ENCODE assay signal across 11 mouse cellular contexts in genomic region chr11:59385123-59385522, GRCm38 (mm10). TPM values are rescaled to one million over a fixed set of nuclear protein-coding genes. Genes with fewer than 3 reads are reported as not detected.
A peak's percentile ranks its signal among the peaks of the same experiment; 100 is the strongest.
DNase-seq lines count a peak whose midpoint lies in the region; ATAC-seq lines count a peak whose summit lies in the region.
"Had no signal": no experiment of that assay in that cellular context is flagged by ENCODE, and none has a peak within 500 bp of the region (broad histone marks: within the 10 kb centered on the region; RNA-seq: fewer than 3 reads in every experiment).

No protein-coding gene starts in this region.

- H3K4me3 ChIP-seq in kidney, embryonic 16.5 days (ENCODE audit: low read length), result no peak overlapping the region
- H3K4me3 ChIP-seq: megakaryocyte, embryonic 14.5 days had no signal

- no peak overlapping the region for H3K4me2 ChIP-seq in kidney, embryonic 16.5 days (replicated peaks; ENCODE audit: low read depth, low read length)

- 0 out of 2 replicates have a peak overlapping the region, but pooled peaks have one; percentile 1 for H3K27ac ChIP-seq in kidney, embryonic 16.5 days (ENCODE audit: low read length)

- H3K4me1 ChIP-seq in kidney, embryonic 16.5 days (ENCODE audit: insufficient read depth, low read length), result peaks cover 21% of the 10 kb centered on the region

- no peak for DNase-seq in kidney, adult 9 months
- DNase-seq in Muller cell, postnatal 12 days (ENCODE audit: inconsistent ontology term), result peak; percentile 95
- peak; percentile 64 for DNase-seq in embryo, embryonic 9.5 days (ENCODE audit: extremely low spot score)
- peak; percentile 74 for DNase-seq in lung, postnatal 10 days
- DNase-seq in frontal cortex, postnatal 25 days (ENCODE audit: low spot score in 2 of 2), result no peak
- no peak for DNase-seq in frontal cortex, adult 2 months (ENCODE audit: extremely low spot score in 1 of 2, low spot score in 1 of 2)

- H3K36me3 ChIP-seq in kidney, embryonic 16.5 days (ENCODE audit: insufficient read depth, low read length), result no peaks in the 10 kb centered on the region

- 6% methylated on average over 8 of the region's 8 CpGs for WGBS in kidney, embryonic 16.5 days

- no peak overlapping the region for H3K9ac ChIP-seq in kidney, embryonic 16.5 days (replicated peaks; ENCODE audit: low read length)

- H3K27me3 ChIP-seq in kidney, embryonic 16.5 days (ENCODE audit: insufficient read depth, low read length), result no peaks in the 10 kb centered on the region

- H3K9me3 ChIP-seq in kidney, embryonic 16.5 days (ENCODE audit: low read length), result no peaks in the 10 kb centered on the region
- H3K9me3 ChIP-seq: megakaryocyte, embryonic 14.5 days had no signal

- peak; percentile 64 for ATAC-seq in kidney, embryonic 16.5 days (ENCODE audit: low FRiP score, low TSS enrichment)
- ATAC-seq in megakaryocyte, adult 5-6 weeks (ENCODE audit: poor library complexity, severe bottlenecking), result no peak

RNA-seq across cellular contexts. Expression of gene Prss38, which starts 9.7 kb away (rescaled TPM):
- not detected in 2 replicates for polyA plus RNA-seq in kidney, embryonic 16.5 days (2015; fragmentation: Nextera tagmentation; extraction: Ambion mirVana)
- polyA plus RNA-seq in frontal cortex, adult 2 months (2012; rRNA removed), result 0.11 and 0.12 TPM in 2 replicates
- total RNA-seq in megakaryocyte, adult 5-6 weeks (2015), result not detected in 2 replicates
- not detected in 2 replicates for total RNA-seq in megakaryocyte, adult 5-6 weeks (2017)
- total RNA-seq: gastrocnemius, adult 8-10 months had no signal
- polyA plus RNA-seq: thymus, postnatal 0 days had no signal

Comparison
In these comparisons a context has a peak if more than half of its experiments do, and no peak if none do; other contexts are left out.
1. DNase-seq: peak in Muller cell, postnatal 12 days (single experiment), embryo, embryonic 9.5 days (single experiment) and lung, postnatal 10 days (single experiment); none in kidney, adult 9 months (single experiment), frontal cortex, postnatal 25 days (0 of 2) and frontal cortex, adult 2 months (0 of 2).